Mouse (Mus musculus) embryonic stem cell, embryonic (primary cell): ENCODE results near the gene Nacc2.

Experiments
- CTCF ChIA-PET, 4 experiments: fragments of 300-600 bp in 2 of 4; fragments of 350-600 bp in 2 of 4; sonication (Branson Sonifier 250); formaldehyde crosslinking; loops; one replicate each; lab custom pipeline; 2022; ENCODE audit warnings: inconsistent platforms in 2 of 4; lab: Charles Lee
- POLR2A ChIA-PET, 4 experiments: fragments of 300-600 bp in 2 of 4; fragments of 350-600 bp in 2 of 4; sonication (Branson Sonifier 250); formaldehyde crosslinking; loops; one replicate each; lab custom pipeline; 2022; ENCODE audit warnings: antibody characterized with exemption in 4 of 4, inconsistent platforms in 1 of 4; lab: Charles Lee

Gene Nacc2

DNA sequence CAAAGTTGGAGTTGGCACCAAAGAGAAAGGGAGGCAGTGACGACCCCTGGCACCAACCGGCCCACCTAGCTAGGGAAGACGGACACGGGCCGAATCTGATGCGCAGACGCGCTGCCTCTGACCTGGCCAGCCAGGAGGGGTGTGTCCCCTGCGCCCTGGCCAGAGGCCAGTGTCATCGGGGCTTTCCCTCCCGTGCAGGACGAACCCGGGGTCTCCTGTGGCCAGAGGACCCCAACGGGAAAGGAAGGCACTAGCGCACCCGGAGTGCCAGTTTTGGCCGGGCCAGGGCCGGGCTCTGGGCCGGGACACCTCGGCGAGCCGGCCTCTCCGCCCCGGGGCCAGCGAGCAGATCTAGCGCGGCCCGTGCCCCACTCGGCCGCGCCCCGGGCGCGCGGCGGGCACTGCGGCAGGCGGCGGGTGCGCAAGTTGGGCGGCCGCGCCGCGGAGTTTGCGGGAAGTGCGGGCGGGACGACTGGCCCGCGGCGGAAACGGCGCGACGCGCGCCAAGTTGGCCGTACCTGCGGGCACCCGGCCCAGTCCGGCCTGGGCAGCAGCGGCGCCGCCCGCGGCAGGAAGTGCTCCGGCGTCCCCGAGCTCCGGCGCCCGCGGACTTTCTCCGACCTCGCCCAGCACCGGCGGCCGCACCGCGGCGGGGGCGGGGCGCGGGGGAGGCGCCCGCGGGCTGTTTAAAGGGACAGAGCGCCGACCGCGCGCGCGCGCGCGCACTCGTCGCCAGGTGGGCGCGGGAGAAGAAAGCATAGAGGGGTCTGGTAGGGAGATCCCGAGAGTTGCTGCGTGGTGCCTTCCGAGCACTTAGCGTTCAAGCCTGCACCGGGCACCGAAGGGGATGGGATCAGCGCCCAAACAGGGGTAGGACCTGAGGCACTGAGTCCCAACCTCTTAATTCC lies 595 bp downstream of the Nacc2 start:
- POLR2A ChIA-PET = interaction anchor here (0.6 to 2.1 kb wide), 6 partner anchors 10 to 229 kb away, joined by 3 to 12 read pairs (median 4); partner anchors contain the start of gene Dnlz (in 1 of the 4)
- CTCF ChIA-PET = interaction anchor here in 2 of 4 experiments (0.5 to 1.5 kb wide), 3 partner anchors 14 to 67 kb away, joined by 3 to 9 read pairs (median 5); no protein-coding TSS in a partner anchor

DNA sequence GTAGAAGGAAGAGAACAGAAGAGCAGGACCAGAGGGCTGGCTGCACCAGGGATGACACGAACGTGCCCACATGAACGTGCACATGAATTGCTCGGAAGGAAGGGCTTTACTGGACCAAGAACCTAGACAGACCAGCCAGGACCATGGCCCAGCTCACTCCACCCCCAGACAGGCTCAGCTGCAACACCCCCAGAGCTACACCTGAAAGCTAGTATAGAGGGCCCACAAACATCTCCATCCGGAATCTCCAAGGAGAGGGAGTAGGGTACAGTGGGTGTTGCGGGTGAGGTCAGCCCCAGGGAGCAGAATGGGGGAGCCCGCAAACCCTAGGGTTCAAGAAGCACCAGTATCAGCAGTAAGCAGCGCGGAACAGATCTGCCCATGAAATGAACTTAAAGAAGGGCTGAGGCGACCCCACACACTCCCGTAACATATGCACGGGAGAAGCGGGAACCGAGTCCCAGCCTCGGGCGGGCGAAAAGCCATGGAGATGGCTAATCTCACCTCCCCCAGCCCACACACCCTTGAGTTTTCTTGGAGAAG lies 1.4 kb downstream of the Nacc2 start:
- POLR2A ChIA-PET = interaction anchor here in 3 of 4 experiments (1.1 to 2.1 kb wide), 5 partner anchors 11 to 66 kb away, joined by 4 to 12 read pairs (median 4); no protein-coding TSS in a partner anchor
- CTCF ChIA-PET = interaction anchor here in 1 of 4 experiments (1.3 to 1.5 kb wide), 2 partner anchors 66 to 91 kb away, joined by 3 to 5 read pairs; no protein-coding TSS in a partner anchor

DNA sequence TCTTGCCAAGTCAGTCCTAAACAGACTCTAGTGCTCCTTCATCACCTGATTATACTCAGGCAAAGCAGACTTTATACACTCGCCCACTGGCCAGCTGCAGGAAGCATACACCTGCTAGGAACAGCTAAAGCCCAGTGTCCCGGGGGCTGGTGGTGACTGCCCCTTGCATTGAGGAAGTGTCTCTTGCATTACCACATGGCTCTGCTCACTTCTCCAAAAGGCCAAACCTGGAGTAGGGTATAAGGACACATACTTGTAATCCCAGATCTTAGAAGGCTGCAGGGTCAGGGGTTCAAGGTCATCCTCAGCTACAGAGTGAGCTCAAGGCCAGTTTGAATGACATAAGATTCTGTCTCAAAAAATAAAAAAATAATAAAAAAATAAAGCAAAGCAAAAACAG lies 3.4 kb downstream of the Nacc2 start:
- ChIA-PET POLR2A (interaction anchor here in 3 of 4 experiments (0.6 to 3.6 kb wide), 17 partner anchors 10 to 1219 kb away, joined by 3 to 20 read pairs (median 4); partner anchors contain the start of gene Camsap1 (in 2 of the 3)), CTCF (interaction anchor here in 3 of 4 experiments (0.6 to 1.4 kb wide), 6 partner anchors 10 to 553 kb away, joined by 3 to 5 read pairs (median 4); no protein-coding TSS in a partner anchor)

DNA sequence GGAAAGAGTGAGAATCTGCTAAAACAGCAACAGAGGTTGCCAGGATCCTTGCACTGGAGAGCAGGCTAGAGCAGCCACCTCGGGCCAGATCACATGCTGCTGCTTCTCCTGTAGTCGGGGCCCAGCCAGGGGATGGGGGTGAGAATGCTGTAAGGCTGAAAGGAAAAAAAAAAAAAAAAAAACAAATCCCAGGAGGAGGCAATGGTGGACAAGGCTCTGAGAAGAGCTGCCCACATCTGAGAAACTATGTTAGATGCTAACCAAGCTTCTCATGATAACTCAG lies 3.8 kb downstream of the Nacc2 start:
- ChIA-PET CTCF (interaction anchor here (0.6 to 1.4 kb wide), 6 partner anchors 10 to 553 kb away, joined by 3 to 5 read pairs (median 4); no protein-coding TSS in a partner anchor), POLR2A (interaction anchor here in 3 of 4 experiments (0.6 to 3.6 kb wide), 14 partner anchors 10 to 790 kb away, joined by 3 to 20 read pairs (median 4); partner anchors contain the start of gene Camsap1 (in 1 of the 3))

DNA sequence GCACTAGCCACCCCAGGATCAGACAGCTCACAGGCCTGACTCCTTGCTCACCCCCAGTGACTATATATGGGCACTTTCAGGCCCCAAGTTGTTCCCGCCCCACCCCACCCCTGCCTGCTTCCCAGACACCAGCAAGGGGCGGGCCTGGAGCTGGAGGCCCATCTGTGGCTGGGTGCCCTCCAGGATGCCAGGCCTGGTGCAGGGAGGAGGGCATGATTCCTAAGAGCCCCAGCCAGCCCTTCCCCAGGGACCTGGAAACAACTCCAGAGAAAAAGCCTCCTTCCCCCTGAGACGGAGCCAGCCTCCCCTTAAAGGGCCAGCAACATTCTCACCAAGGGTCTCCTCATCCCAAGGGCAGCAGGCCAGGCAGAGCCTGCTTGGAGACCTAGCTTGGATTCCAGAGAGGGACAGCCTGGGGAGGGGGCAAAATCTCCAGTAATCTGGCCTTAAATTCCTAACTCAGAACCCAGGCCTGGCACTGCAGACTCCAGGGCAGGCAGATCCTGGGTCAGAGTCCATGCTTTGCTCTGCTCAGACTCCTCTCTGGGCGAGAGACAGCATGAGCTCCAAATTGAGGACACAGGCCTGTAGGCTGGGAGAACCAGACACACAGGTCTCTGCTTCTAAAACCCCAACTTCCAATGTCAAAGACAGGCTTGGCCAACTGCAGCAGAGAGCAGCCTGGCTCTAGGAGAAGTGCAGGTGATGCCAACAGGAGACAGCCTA lies 4.3 kb downstream of the Nacc2 start:
- POLR2A ChIA-PET = interaction anchor here in 3 of 4 experiments (0.5 to 3.6 kb wide), 11 partner anchors 11 to 129 kb away, joined by 3 to 20 read pairs (median 4); no protein-coding TSS in a partner anchor
- CTCF ChIA-PET = interaction anchor here in 2 of 4 experiments (0.7 to 1.4 kb wide), 2 partner anchors 9 to 537 kb away, joined by 3 to 4 read pairs; no protein-coding TSS in a partner anchor

DNA sequence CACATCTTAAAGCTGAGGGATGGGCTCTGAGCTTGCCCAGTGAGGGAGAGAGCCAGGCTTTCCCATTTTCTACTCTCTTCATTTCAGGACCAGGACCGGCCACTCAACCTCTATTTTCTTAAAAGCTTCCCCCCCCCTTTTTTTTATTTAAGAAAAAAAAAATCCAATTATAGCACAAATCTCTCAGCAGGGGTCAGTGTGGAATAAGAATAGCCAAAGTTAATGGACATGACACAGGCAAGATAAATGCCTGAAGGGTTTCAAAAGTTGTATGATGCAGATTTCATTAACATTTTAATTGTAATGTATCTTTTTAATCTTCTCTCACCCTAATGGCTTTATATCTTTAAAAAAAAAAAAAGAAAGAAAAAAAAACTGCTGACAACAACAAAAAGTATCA lies 5.4 kb downstream of the Nacc2 start:
- CTCF ChIA-PET = interaction anchor here in 1 of 4 experiments (0.7 kb wide), 1 partner anchor 466 kb away, joined by 3 read pairs; no protein-coding TSS in a partner anchor
- POLR2A ChIA-PET = interaction anchor here in 2 of 4 experiments (1.0 to 3.6 kb wide), 5 partner anchors 11 to 23 kb away, joined by 3 to 20 read pairs (median 7); no protein-coding TSS in a partner anchor

DNA sequence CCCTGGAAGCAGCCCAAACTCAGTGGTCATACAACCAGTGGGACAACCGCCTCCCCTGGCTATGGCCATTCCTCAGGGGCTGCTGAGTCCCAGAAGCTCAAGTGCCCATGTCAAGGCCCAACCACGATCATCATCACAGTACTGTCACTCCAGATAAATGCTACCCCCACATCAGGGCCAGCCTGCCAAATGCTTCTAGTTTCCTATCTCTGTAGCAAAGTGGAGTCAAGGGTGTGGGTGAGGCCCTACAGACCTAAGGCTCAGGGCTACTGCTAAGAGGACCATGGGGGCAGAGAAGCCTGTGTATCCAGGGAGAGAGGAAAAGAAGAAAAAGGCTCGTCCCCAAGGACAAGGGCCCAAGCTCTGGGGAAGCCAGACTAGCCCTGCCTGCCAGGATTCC lies 6.5 kb downstream of the Nacc2 start:
- CTCF ChIA-PET = interaction anchor here in 1 of 4 experiments (1.5 kb wide), 1 partner anchor 24 kb away, joined by 3 read pairs; no protein-coding TSS in a partner anchor
- POLR2A ChIA-PET = interaction anchor here in 3 of 4 experiments (0.6 to 2.0 kb wide), 8 partner anchors 10 to 91 kb away, joined by 3 to 8 read pairs (median 4); no protein-coding TSS in a partner anchor

DNA sequence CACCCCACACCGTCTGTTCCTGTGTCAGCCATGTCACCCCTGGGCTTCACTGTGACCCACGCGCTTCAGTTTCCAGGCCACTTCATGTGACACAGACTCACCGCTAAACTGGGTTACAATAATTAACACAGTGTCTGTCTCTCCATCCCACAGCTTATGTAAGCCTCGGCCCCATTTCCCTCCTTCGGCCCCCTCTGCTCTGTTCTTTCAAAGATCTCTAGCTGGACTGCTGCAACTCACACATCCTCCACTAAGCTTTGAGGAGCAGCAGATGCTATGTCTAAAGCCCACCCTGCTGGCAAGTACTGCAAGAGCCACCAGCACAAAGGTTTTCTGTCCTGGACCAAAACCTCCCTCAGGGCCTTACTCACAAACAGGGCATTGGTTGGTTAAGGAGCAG lies 7.8 kb downstream of the Nacc2 start:
- ChIA-PET POLR2A (interaction anchor here in 3 of 4 experiments (0.5 to 1.9 kb wide), 19 partner anchors 9 to 389 kb away, joined by 3 to 11 read pairs (median 4); no protein-coding TSS in a partner anchor), CTCF (interaction anchor here in 2 of 4 experiments (0.6 to 1.5 kb wide), 5 partner anchors 9 to 485 kb away, joined by 3 read pairs; no protein-coding TSS in a partner anchor)

DNA sequence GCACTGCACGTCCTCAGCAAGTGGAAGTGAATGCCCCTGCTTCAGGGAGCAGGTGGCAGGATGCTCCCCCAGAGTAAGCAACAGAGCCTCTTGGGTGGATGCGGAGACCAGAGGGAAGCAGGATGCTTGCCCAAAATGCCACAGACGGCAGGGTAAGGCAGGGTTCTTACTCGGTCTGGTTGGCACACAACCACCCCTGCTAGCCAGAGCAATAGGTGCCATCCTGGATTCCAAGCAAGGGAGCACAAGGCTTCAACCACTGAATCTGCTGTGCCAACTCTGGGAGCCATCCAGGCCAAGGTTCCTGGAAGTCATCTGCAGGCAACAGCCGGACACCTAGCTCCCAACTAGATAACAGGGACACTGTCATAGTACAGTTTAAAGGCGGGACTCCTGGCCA lies 14.8 kb downstream of the Nacc2 start:
- ChIA-PET CTCF (interaction anchor here in 3 of 4 experiments (0.7 to 2.2 kb wide), 5 partner anchors 10 to 45 kb away, joined by 3 to 9 read pairs (median 4); no protein-coding TSS in a partner anchor), POLR2A (interaction anchor here in 2 of 4 experiments (0.9 to 3.5 kb wide), 8 partner anchors 17 to 53 kb away, joined by 3 to 17 read pairs (median 4); no protein-coding TSS in a partner anchor)

DNA sequence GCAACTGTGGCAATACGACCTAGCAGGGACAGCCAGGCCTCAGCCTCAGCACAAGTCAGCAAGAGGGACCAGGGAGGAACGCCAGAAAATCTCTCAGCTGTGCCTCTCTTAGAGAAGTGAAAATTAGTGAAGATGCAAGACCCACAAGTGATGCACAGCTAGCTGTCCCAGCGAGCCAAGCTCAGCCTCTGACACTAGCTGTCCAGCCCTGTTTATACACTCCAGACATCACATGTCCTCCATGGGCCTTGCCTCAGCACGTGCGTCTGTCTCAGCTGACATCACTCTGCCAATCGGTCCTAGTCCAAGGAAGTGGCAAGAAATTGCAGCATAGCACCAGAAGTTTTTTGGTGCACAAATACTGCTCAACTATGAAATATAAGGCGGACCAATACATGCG lies 16.0 kb downstream of the Nacc2 start:
- CTCF ChIA-PET = interaction anchor here in 3 of 4 experiments (0.6 to 2.2 kb wide), 5 partner anchors 8 to 389 kb away, joined by 3 to 6 read pairs (median 3); no protein-coding TSS in a partner anchor

DNA sequence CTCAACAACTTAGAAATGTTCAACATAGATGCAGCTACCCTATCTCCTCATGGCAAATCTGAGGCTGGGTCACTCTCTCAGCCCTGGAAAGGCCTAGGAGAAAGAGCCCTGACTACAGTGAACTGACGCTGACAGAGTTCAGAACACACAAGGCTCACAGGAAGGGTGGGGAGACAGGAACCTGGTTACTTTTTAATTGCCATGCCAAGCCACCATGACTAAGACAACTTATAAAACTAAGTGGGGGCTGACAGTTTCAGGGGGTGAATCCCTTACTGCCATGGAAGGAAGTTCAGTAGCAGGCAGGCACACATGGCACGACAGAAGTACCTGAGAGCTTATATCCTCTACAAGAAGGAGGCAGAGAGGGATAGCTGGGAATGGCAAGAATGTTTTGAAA lies 16.8 kb downstream of the Nacc2 start:
- CTCF ChIA-PET = interaction anchor here in 2 of 4 experiments (0.7 to 2.2 kb wide), 4 partner anchors 9 to 390 kb away, joined by 3 to 6 read pairs (median 3); no protein-coding TSS in a partner anchor
- POLR2A ChIA-PET = interaction anchor here in 3 of 4 experiments (0.6 to 3.5 kb wide), 11 partner anchors 9 to 251 kb away, joined by 3 to 17 read pairs (median 4); partner anchors contain the start of gene Ubac1 (in 1 of the 3)

More for the DNA sequence above, 16.0 kb downstream of the Nacc2 start:
- POLR2A ChIA-PET = interaction anchor here in 3 of 4 experiments (0.6 to 3.5 kb wide), 9 partner anchors 10 to 250 kb away, joined by 3 to 17 read pairs (median 4); no protein-coding TSS in a partner anchor

DNA sequence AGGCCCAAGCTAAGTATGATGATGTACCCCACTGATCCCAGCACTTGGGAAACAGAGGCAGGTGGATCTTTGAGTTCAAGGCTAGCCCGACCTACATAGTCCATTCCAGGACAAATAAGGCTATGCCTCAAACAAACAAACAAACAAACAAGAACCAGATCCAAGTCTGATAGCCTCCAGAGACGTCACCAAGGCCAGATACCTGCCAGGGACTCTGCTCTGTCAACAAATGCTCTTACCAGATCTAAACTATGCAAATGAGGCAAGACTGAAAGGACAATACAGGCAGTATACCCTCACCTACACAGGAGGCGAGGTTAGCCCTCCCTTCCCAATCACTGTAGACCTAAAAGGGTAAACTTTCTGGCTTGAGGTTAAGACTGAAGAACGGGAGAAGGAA lies 22.7 kb downstream of the Nacc2 start:
- ChIA-PET CTCF (no interaction called here), POLR2A (interaction anchor here in 3 of 4 experiments (0.6 to 1.1 kb wide), 4 partner anchors 32 to 309 kb away, joined by 3 to 5 read pairs (median 4); partner anchors contain the start of gene Inpp5e (in 1 of the 3))

DNA sequence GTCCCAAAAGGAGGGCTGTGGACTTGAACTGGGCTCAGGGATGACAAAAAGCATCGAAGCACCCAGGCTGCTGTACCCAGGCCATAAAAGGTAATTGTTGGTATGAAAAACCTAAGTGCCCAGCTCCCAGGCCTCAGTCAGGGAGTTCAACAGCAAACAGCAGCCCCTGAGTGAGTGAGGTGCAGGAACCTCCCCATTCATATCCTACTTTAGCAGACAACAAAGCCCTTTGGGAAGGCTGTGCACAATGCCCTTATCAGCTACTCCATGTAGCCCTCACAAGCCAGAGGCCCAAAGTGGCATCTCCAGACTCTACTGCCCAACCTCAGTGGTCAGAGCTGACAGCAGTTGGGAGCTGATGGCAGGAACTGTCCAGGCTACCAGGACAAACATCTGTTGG lies 23.2 kb downstream of the Nacc2 start:
- ChIA-PET CTCF (interaction anchor here in 1 of 4 experiments (0.6 kb wide), 1 partner anchor 17 kb away, joined by 3 read pairs; no protein-coding TSS in a partner anchor), POLR2A (interaction anchor here in 3 of 4 experiments (0.6 to 1.1 kb wide), 4 partner anchors 32 to 309 kb away, joined by 3 to 5 read pairs (median 4); partner anchors contain the start of gene Inpp5e (in 1 of the 3))

DNA sequence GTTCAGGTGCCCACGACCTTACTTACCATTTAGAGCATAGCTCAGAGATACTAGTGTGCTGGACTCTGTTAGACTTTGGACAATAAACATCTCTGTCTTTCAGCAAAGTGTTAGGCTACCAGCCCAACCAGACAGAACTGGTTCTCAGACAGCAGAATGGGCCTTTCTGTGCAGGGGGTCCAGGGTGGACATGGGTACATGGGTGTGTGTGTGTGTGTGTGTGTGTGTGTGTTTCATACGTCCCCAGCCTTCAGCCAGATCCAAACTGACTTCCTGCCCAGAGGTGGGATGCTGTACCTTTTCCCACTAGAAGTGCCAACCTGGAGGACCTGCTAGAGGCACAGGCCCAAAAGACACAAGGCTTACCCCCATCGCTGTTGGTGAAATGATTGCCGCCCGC lies 23.8 kb downstream of the Nacc2 start:
- POLR2A ChIA-PET = no interaction called here
- CTCF ChIA-PET = interaction anchor here in 1 of 4 experiments (0.6 kb wide), 1 partner anchor 17 kb away, joined by 3 read pairs; no protein-coding TSS in a partner anchor

DNA sequence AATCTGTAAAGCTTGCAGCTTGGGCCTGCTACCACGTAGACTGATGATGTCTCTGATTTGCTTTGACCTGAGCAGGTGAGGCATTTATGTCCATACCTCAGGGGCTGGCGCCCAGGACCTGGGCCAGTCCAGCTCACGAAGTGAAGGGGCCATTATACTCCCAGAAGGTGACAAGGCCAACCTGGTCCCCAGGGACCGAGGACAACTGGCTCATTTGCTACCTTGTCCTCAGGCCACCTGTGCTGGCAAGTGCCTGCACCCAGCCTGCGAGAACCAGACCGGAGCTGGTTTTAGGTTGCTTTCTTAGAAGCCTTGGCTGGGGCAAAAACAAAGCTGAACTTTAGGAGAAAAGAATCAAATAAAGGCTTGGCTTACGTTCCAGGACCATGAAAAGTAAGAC lies 29.1 kb downstream of the Nacc2 start:
- CTCF ChIA-PET = interaction anchor here in 1 of 4 experiments (0.6 to 1.2 kb wide), 2 partner anchors 14 to 38 kb away, joined by 3 read pairs; no protein-coding TSS in a partner anchor
- POLR2A ChIA-PET = interaction anchor here in 1 of 4 experiments (1.0 to 1.6 kb wide), 3 partner anchors 17 to 39 kb away, joined by 3 to 8 read pairs (median 3); no protein-coding TSS in a partner anchor

DNA sequence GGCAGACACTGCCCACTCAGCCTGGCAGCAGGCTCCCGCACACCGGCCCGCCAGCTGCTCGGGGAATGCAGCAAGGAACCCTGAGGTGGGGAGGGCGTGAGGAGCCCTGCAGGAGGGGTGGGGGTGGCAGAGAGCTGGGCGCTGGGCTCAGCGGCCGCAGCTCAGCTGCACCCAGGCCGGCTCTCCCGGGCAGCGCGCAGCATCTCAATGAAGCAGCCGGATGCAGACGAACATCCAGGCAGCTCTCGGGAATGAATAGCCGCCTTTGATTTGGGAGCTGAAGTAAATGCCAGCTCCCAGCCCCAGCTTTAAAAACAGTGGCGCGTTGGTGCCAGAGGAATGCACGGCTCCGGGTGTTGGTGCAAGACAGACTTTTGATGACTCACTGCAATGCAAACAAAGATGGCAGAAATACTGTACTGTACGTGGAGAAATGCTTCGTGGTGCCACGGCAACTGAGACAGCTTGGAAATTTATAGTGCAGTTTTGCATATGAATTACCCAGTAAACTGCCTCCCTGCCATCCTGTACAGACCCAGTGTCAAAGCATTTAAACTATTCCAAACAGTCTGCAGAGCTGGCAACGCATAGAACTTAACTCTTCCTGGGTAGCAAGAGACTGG lies 31.1 kb downstream of the Nacc2 start:
- POLR2A ChIA-PET = interaction anchor here (0.7 to 4.0 kb wide), 42 partner anchors 9 to 517 kb away, joined by 3 to 30 read pairs (median 4); partner anchors contain the start of genes Camsap1 (in 1 of the 4) and Qsox2 (in 1 of the 4)
- CTCF ChIA-PET = interaction anchor here in 3 of 4 experiments (0.7 to 4.2 kb wide), 14 partner anchors 11 to 161 kb away, joined by 3 to 17 read pairs (median 3); no protein-coding TSS in a partner anchor
